Mouse (Mus musculus) ovary, postnatal 14 days (tissue): ENCODE results near the gene Olfr656.

Source experiments
- DNase-seq: peaks from one replicate; pipeline ENCODE4 v3.0.0; 2022; ENCODE audit warnings: low spot score

Olfr656 gene

DNA sequence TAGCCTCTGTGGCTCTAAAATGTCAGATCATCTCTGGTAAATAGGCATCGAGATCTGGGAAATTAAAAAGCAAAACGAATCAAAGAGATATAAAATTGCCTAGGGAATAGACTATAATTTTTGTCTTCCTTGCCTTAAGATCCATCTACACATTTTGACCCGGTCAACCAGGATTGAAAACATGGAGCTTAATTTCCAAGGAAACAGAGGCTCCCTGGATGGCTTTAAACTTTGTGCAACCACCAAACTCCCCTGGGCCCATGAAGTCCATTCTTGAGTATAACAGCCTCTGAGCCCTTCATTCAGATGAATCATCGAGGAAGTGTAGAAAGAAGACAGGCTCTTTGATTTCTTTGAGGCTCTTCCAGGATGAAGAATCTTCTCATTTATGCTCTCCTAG is at the start of gene Olfr656:
Gene Olfr656, plus strand, starts transcription at position 301 of the 400 bp plus-strand sequence.
- DNase-seq = no peak

DNA sequence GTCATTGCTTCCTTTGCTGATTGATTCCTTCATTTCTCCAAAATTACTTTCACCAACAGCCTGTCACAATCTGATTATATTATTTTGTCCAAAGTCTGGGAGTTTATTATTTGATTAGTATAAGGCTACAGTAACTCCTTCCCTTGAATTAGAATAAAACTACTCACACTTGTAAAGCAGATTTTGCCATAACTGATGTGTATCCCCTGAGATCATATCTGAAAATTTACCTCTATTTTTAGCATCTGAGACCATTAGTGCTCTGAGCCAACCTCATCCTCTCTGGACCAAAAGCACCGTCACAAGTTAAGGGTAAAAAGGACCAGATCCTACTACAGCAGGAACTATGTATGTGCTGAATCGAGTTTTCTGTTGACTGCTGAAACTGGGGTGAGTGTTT is 36.7 kb upstream of the Olfr656 start, which contains the start of gene Olfr653:
Gene Olfr653, plus strand, starts transcription at position 301 of the 400 bp plus-strand sequence.
- DNase-seq = no peak

DNA sequence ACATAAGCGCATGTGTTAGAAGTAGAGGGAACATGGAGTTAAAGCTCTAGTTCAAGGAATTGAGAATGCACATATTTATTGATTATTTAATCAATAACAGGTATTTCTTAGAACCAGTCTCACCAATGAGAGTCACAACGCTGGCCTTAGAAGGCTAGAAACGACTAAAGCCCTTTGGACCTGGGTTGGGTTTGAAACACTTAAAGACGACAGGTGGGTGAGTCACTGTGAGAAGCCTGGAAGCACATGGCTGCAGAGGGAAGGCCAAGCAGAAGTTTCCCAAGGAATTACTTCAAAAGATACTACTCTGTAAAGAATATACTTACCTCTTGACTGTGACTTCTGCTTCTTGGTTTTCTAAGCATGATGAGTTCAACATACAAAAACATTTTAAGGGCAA is 32.9 kb upstream of the Olfr656 start:
- DNase-seq = no peak

DNA sequence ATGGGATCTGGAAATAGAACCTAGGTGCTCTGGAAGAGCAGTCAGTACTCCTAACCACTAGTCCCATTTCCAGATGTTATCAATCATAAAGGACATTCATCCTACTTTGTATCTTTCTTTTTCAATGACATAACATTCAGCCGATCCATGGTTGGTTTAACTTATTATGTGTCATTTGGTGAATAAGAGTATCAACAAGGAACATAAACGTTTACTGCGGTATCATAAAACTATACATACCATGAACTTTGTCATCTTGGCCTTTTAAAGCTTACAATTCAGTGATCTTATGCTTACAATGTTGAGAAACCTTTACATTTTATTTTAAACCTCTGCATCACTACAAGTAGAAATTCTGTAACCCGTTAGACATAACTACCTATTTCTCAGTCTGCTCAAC is 32.3 kb upstream of the Olfr656 start:
- DNase-seq = no peak

DNA sequence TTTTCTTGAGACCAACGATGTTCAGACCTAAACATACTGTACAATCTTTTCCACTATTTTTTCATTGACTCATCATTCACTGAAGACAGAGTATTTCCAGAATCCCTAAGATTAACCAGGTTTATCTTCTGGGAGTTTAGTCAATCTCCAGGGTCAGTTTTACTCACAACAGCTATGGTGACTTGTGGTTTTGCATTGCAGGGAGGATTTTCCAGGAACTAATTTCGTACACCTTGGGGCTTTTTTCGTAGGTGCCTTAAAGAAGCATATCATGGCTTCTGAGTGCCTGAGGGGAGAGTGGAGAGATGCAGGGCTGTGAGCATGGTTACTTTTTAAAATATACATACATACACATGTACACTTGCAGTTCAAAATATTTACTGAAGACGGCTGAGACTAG is 27.0 kb upstream of the Olfr656 start, which contains the start of gene Olfr654:
Gene Olfr654, plus strand, starts transcription at position 301 of the 400 bp plus-strand sequence.
- no peak for DNase-seq

- DNase-seq = no peak
Measured at GRCm38 (mm10) chr7:104588274-104588673, 25.5 kb upstream of the Olfr656 start.

GRCm38 (mm10) chr7:104601679-104602078 is 12.1 kb upstream of the Olfr656 start, which contains the start of gene Olfr655:
Gene Olfr655, minus strand, starts transcription at chr7:104601779.
- no peak for DNase-seq

GRCm38 (mm10) chr7:104603173-104603572 is 10.6 kb upstream of the Olfr656 start:
- peak; percentile 22 for DNase-seq

DNA sequence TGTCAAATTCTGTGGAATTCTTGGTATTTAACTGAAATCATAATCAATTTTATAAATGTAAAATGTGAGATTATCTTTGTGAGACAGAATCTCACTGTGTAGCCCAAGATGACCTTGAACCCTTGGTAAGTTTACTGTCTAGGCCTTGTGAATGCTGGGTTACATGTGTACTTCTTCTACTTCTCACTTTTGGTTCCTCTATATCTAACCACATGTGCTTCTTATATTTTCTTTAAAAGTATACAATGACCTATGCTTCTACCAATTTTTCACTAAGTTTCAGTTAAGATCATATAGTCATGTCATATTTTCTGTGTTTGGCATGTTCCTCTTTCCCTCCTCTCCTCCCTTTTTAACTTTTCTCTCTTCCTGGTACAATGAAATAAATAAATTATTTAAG is 9.0 kb upstream of the Olfr656 start:
- no peak for DNase-seq

DNA sequence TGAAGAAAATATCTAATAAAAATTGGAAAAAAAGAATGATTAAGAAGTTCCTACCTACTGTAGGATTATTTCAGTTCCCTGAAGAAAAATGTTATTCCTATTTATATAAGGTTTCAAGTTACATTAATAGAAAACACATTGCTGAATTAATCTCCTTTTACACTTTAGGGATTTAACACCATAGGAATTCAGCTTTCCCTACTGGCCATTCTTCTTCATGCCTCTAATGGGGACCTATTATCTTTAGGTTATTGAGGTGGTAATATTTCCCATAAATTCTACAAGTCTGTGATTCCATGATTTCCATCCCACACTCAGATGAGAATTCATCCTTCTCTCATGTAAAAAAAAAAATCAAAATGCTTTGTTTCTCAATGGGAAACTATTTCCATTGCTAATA is 10.7 kb downstream of the Olfr656 start, which contains the start of gene Olfr657:
Gene Olfr657, plus strand, starts transcription at position 301 of the 400 bp plus-strand sequence.
- no peak for DNase-seq

DNA sequence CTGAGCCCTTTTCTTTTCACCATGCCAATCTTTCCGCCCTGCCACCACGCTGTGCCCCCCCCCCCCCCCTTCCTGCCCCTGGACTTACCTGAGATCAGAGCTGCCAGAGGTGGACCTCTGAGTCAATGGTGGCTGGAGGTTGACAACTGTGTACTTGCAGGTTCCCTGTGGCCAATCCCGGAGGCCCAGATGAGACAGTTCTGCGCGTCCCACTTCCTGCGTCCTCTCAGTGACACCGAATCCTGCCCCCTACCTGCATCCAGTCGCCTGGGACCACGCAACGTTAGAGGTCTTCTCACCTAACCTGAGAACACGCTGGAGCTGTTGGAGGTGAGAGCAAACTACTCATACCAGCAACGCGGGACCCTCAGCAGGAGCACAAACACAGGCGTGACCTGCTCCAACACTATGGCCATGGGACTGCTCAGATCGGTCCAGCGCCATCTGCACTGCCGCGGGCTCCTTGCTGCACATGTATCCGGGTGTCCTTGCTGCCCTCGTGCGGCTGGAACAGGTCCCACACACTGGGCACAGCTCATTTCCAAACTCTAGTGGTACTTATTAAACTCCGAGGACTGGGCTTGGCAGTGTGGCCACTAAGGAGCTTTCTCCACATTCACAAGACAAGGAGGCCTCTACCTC is 33.2 kb downstream of the Olfr656 start, which contains the start of gene Olfr658:
Gene Olfr658, minus strand, starts transcription at position 465 of the 642 bp plus-strand sequence.
- DNase-seq = peak; percentile 7

GRCm38 (mm10) chr7:104666453-104666852 is 52.7 kb downstream of the Olfr656 start, which contains the start of gene Olfr659:
Gene Olfr659, plus strand, starts transcription at chr7:104666753.
- no peak for DNase-seq
